Mouse (Mus musculus): ENCODE data around the gene Gm13289. TPM values are rescaled to one million over a fixed set of nuclear protein-coding genes. Genes with fewer than 3 reads are reported as not detected.

The Gm13289 gene
- polyA plus RNA-seq, 1 experiment from 2014 or later = not detected

DNA sequence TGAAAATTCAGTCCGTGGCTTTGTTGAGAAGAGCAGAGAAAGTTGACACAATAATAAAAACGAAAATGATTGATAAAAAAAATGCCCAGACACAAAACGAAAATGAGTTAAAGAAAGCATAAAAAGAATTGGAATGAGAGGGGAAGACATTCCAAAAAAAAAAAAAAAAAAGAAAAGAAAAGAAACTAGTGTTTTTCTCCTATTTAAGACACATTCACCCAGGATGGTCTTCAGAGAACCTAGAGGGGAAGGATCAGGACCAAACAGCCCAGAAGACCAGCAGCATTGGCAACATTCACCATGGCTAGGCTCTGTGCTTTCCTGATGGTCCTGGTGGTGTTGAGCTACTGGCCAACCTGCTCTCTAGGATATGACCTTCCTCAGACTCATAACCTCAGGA, 39.2 kb downstream of the Gm13289 start, which contains the start of gene Ifna7:
Gene Ifna7 (plus strand): TSS at position 301 of the 400 bp plus-strand sequence.
- no peak within 1 kb of the TSS for H3K4me3 ChIP-seq (ENCODE audit: low read depth, low read length)
- no peaks in the 10 kb centered on the region for H3K27me3 ChIP-seq (ENCODE audit: control insufficient read depth, insufficient read depth, low read length)
- ATAC-seq (replicated peaks; ENCODE audit: insufficient number of reproducible peaks, low FRiP score, low TSS enrichment, low read depth) = no peak
- no peaks in the 10 kb centered on the region for H3K4me1 ChIP-seq (ENCODE audit: control insufficient read depth, insufficient read depth, low read length)
- DNase-seq (ENCODE audit: low spot score) = no peak
- WGBS = 68% methylated on average over 3 of the region's 3 CpGs
- no peak within 1 kb of the TSS for H3K4me2 ChIP-seq (ENCODE audit: low read depth, low read length)
- H3K27ac ChIP-seq (replicated peaks; ENCODE audit: low read depth, low read length) = no peak within 1 kb of the TSS
- H3K9ac ChIP-seq (replicated peaks; ENCODE audit: low read length) = no peak within 1 kb of the TSS
- H3K9me3 ChIP-seq (replicated peaks; ENCODE audit: control insufficient read depth, low read length) = no peaks in the 10 kb centered on the region
- no peaks in the 10 kb centered on the region for H3K36me3 ChIP-seq (replicated peaks; ENCODE audit: control insufficient read depth, insufficient read depth, low read depth, low read length)

DNA sequence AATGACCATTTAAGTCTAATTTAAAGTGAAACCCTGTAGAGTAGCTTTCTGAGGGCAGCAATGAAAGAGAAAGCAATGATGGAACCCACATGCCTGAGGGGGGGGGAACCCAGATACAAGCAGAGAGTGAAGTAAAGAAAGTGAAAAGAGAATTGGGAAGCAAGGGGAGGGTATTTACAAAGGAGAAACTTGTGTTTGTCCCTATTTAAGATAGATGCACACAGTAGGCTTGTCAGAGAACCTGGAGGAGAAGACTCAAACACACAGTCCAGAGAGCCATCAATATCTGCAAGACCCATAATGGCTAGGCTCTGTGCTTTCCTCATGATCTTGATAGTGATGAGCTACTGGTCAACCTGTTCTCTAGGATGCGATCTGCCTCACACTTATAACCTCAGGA, 42.9 kb downstream of the Gm13289 start, which contains the start of gene Ifna11:
Gene Ifna11 (plus strand): TSS at position 301 of the 400 bp plus-strand sequence.
- Histone ChIP-seq H3K27ac (replicated peaks; ENCODE audit: low read depth, low read length) (no peak within 1 kb of the TSS), H3K4me2 (ENCODE audit: low read depth, low read length) (no peak within 1 kb of the TSS), H3K4me3 (ENCODE audit: low read depth, low read length) (no peak within 1 kb of the TSS), H3K4me1 (ENCODE audit: control insufficient read depth, insufficient read depth, low read length) (no peaks in the 10 kb centered on the region), H3K9ac (replicated peaks; ENCODE audit: low read length) (no peak within 1 kb of the TSS), H3K27me3 (ENCODE audit: control insufficient read depth, insufficient read depth, low read length) (no peaks in the 10 kb centered on the region), H3K36me3 (replicated peaks; ENCODE audit: control insufficient read depth, insufficient read depth, low read depth, low read length) (no peaks in the 10 kb centered on the region), H3K9me3 (replicated peaks; ENCODE audit: control insufficient read depth, low read length) (no peaks in the 10 kb centered on the region)
- ATAC-seq (replicated peaks; ENCODE audit: insufficient number of reproducible peaks, low FRiP score, low TSS enrichment, low read depth) = no peak
- 87% methylated on average over 1 of the region's 1 CpGs for WGBS
- DNase-seq (ENCODE audit: low spot score) = no peak

DNA sequence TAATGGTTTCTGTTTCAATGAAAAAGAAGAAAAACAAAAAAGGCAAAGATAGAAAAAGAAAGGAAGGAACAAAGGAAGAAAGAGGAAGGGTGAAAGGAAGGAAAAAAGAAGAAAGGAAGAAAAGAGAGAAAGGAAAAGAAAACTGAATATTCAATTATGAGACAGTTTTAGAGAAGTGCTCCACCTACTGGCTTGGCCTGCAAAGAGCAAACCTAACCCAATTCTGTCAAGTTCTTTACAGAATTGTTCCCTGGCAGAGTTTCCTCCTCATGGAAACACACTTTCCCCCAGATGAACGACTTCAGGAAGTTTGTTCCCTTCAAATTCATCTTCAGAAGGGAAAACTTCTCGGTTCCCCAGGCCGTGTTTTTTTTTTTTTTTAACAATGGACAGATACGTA, 46.3 kb downstream of the Gm13289 start:
- 24% methylated on average over 4 of the region's 4 CpGs for WGBS
- Histone ChIP-seq H3K36me3 (replicated peaks; ENCODE audit: control insufficient read depth, insufficient read depth, low read depth, low read length) (no peaks in the 10 kb centered on the region), H3K27ac (replicated peaks; ENCODE audit: low read depth, low read length) (no peak overlapping the region), H3K4me1 (ENCODE audit: control insufficient read depth, insufficient read depth, low read length) (no peaks in the 10 kb centered on the region), H3K9me3 (replicated peaks; ENCODE audit: control insufficient read depth, low read length) (no peaks in the 10 kb centered on the region), H3K9ac (replicated peaks; ENCODE audit: low read length) (no peak overlapping the region), H3K4me3 (ENCODE audit: low read depth, low read length) (no peak overlapping the region), H3K27me3 (ENCODE audit: control insufficient read depth, insufficient read depth, low read length) (no peaks in the 10 kb centered on the region), H3K4me2 (ENCODE audit: low read depth, low read length) (no peak overlapping the region)
- DNase-seq (ENCODE audit: low spot score) (peak; percentile 39), ATAC-seq (replicated peaks; ENCODE audit: insufficient number of reproducible peaks, low FRiP score, low TSS enrichment, low read depth) (no peak)

Other genes starting within 250 kb of the Gm13289 start
- gene Ifna15, start 218.7 kb upstream of the Gm13289 start, polyA plus RNA-seq (2014; fragmentation: Nextera tagmentation; extraction: Ambion mirVana) = not detected in 2 replicates
- gene Ifna14, start 205.1 kb upstream of the Gm13289 start, polyA plus RNA-seq (2014; fragmentation: Nextera tagmentation; extraction: Ambion mirVana) = not detected in 2 replicates
- not detected in 2 replicates for gene Ifna9, start 184.5 kb upstream of the Gm13289 start, polyA plus RNA-seq (2014; fragmentation: Nextera tagmentation; extraction: Ambion mirVana)
- gene Ifna12, start 173.5 kb upstream of the Gm13289 start, polyA plus RNA-seq (2014; fragmentation: Nextera tagmentation; extraction: Ambion mirVana) = not detected in 2 replicates
- gene C87499, start 142.5 kb upstream of the Gm13289 start, polyA plus RNA-seq (2014; fragmentation: Nextera tagmentation; extraction: Ambion mirVana) = not detected in 2 replicates
- gene Ifna13, start 132.5 kb upstream of the Gm13289 start, polyA plus RNA-seq (2014; fragmentation: Nextera tagmentation; extraction: Ambion mirVana) = 0.26 TPM in 1 of 2 replicates, not detected in the other
- gene Ifna16, start 100.0 kb upstream of the Gm13289 start, polyA plus RNA-seq (2014; fragmentation: Nextera tagmentation; extraction: Ambion mirVana) = not detected in 2 replicates
- gene Ifna2, start 93.0 kb upstream of the Gm13289 start, polyA plus RNA-seq (2014; fragmentation: Nextera tagmentation; extraction: Ambion mirVana) = not detected in 2 replicates
- not detected in 2 replicates for gene Ifnab, start 85.6 kb upstream of the Gm13289 start, polyA plus RNA-seq (2014; fragmentation: Nextera tagmentation; extraction: Ambion mirVana)
- gene Gm26566, start 55.1 kb upstream of the Gm13289 start, polyA plus RNA-seq (2014; fragmentation: Nextera tagmentation; extraction: Ambion mirVana) = 1.6 and 1.7 TPM in 2 replicates
- 162 and 180 TPM in 2 replicates for gene Klhl9, start 54.5 kb upstream of the Gm13289 start, polyA plus RNA-seq (2014; fragmentation: Nextera tagmentation; extraction: Ambion mirVana)
- gene Gm13271, start 22.1 kb upstream of the Gm13289 start, polyA plus RNA-seq (2014; fragmentation: Nextera tagmentation; extraction: Ambion mirVana) = not detected in 2 replicates
- 0.20 and 0.28 TPM in 2 replicates for gene Gm13283, start 16.8 kb upstream of the Gm13289 start, polyA plus RNA-seq (2014; fragmentation: Nextera tagmentation; extraction: Ambion mirVana)
- 0.22 TPM in 1 of 2 replicates, not detected in the other for gene Gm13290, start 3.1 kb upstream of the Gm13289 start, polyA plus RNA-seq (2014; fragmentation: Nextera tagmentation; extraction: Ambion mirVana)
- not detected in 2 replicates for gene Gm13272, start 2.9 kb downstream of the Gm13289 start, polyA plus RNA-seq (2014; fragmentation: Nextera tagmentation; extraction: Ambion mirVana)
- gene Ifnz, start 5.2 kb downstream of the Gm13289 start, polyA plus RNA-seq (2014; fragmentation: Nextera tagmentation; extraction: Ambion mirVana) = 0.28 TPM in 1 of 2 replicates, not detected in the other
- not detected in 2 replicates for gene Gm13276, start 8.8 kb downstream of the Gm13289 start, polyA plus RNA-seq (2014; fragmentation: Nextera tagmentation; extraction: Ambion mirVana)
- not detected in 2 replicates for gene Gm13277, start 11.7 kb downstream of the Gm13289 start, polyA plus RNA-seq (2014; fragmentation: Nextera tagmentation; extraction: Ambion mirVana)
- not detected in 2 replicates for gene Gm13278, start 14.6 kb downstream of the Gm13289 start, polyA plus RNA-seq (2014; fragmentation: Nextera tagmentation; extraction: Ambion mirVana)
- not detected in 2 replicates for gene Gm13275, start 17.6 kb downstream of the Gm13289 start, polyA plus RNA-seq (2014; fragmentation: Nextera tagmentation; extraction: Ambion mirVana)
- not detected in 2 replicates for gene Gm13279, start 20.5 kb downstream of the Gm13289 start, polyA plus RNA-seq (2014; fragmentation: Nextera tagmentation; extraction: Ambion mirVana)
- 0.86 and 1.2 TPM in 2 replicates for gene Gm13285, start 22.7 kb downstream of the Gm13289 start, polyA plus RNA-seq (2014; fragmentation: Nextera tagmentation; extraction: Ambion mirVana)
- not detected in 2 replicates for gene Gm13287, start 26.3 kb downstream of the Gm13289 start, polyA plus RNA-seq (2014; fragmentation: Nextera tagmentation; extraction: Ambion mirVana)
- not detected in 2 replicates for gene Gm13288, start 28.6 kb downstream of the Gm13289 start, polyA plus RNA-seq (2014; fragmentation: Nextera tagmentation; extraction: Ambion mirVana)
- not detected in 2 replicates for gene Ifna7, start 39.3 kb downstream of the Gm13289 start, polyA plus RNA-seq (2014; fragmentation: Nextera tagmentation; extraction: Ambion mirVana)
- not detected in 2 replicates for gene Ifna11, start 43.0 kb downstream of the Gm13289 start, polyA plus RNA-seq (2014; fragmentation: Nextera tagmentation; extraction: Ambion mirVana)
- not detected in 2 replicates for gene Ifna6, start 50.5 kb downstream of the Gm13289 start, polyA plus RNA-seq (2014; fragmentation: Nextera tagmentation; extraction: Ambion mirVana)
- gene Ifna5, start 58.6 kb downstream of the Gm13289 start, polyA plus RNA-seq (2014; fragmentation: Nextera tagmentation; extraction: Ambion mirVana) = not detected in 2 replicates
- not detected in 2 replicates for gene Ifna4, start 64.9 kb downstream of the Gm13289 start, polyA plus RNA-seq (2014; fragmentation: Nextera tagmentation; extraction: Ambion mirVana)
- gene Ifna1, start 73.2 kb downstream of the Gm13289 start, polyA plus RNA-seq (2014; fragmentation: Nextera tagmentation; extraction: Ambion mirVana) = not detected in 2 replicates
- gene Ifne, start 103.3 kb downstream of the Gm13289 start, polyA plus RNA-seq (2014; fragmentation: Nextera tagmentation; extraction: Ambion mirVana) = not detected in 2 replicates